ENCODE assay signal across 18 mouse cellular contexts in genomic region chr16:86516935-86517334, GRCm38 (mm10).
"Had no signal": no experiment of that assay in that cellular context is flagged by ENCODE, and none has a peak within 500 bp of the region (broad histone marks: within the 10 kb centered on the region; RNA-seq: fewer than 3 reads in every experiment).

No protein-coding gene starts in this region.

- H3K4me1 ChIP-seq: limb, embryonic 10.5 days; limb, embryonic 13.5 days; liver, embryonic 12.5 days; liver, embryonic 15.5 days; neural tube, embryonic 12.5 days had no signal

- ATAC-seq: inflammation-experienced regulatory T-cells, adult 6 months; intestine, embryonic 16.5 days; liver, embryonic 12.5 days; lung, postnatal 0 days had no signal

- H3K4me3 ChIP-seq: limb, embryonic 10.5 days; limb, embryonic 13.5 days; liver, embryonic 12.5 days; liver, embryonic 15.5 days; neural tube, embryonic 12.5 days had no signal

- H3K9me3 ChIP-seq: limb, embryonic 10.5 days; limb, embryonic 13.5 days; liver, embryonic 12.5 days; liver, embryonic 15.5 days; neural tube, embryonic 12.5 days had no signal

- H3K9ac ChIP-seq: limb, embryonic 13.5 days; liver, embryonic 12.5 days; liver, embryonic 15.5 days; neural tube, embryonic 12.5 days had no signal

- H3K36me3 ChIP-seq: limb, embryonic 10.5 days; limb, embryonic 13.5 days; liver, embryonic 12.5 days; liver, embryonic 15.5 days; neural tube, embryonic 12.5 days had no signal

- H3K27ac ChIP-seq: limb, embryonic 10.5 days; limb, embryonic 13.5 days; liver, embryonic 12.5 days; liver, embryonic 15.5 days; neural tube, embryonic 12.5 days had no signal

- DNase-seq: kidney, adult 18-20 months; kidney, adult 9 months; kidney, postnatal 36 days; liver; lung, adult 18-20 months; lung, postnatal 4 days; midbrain, embryonic 14.5 days; right cerebral cortex, postnatal 25 days; thymus, postnatal 25 days had no signal

- H3K27me3 ChIP-seq: limb, embryonic 13.5 days; liver, embryonic 12.5 days; liver, embryonic 15.5 days; neural tube, embryonic 12.5 days had no signal

- H3K4me2 ChIP-seq: limb, embryonic 13.5 days; liver, embryonic 12.5 days; liver, embryonic 15.5 days; midbrain, embryonic 11.5 days; neural tube, embryonic 12.5 days had no signal
